Mouse (Mus musculus): ENCODE measurements around the gene Scaf4.

DNA sequence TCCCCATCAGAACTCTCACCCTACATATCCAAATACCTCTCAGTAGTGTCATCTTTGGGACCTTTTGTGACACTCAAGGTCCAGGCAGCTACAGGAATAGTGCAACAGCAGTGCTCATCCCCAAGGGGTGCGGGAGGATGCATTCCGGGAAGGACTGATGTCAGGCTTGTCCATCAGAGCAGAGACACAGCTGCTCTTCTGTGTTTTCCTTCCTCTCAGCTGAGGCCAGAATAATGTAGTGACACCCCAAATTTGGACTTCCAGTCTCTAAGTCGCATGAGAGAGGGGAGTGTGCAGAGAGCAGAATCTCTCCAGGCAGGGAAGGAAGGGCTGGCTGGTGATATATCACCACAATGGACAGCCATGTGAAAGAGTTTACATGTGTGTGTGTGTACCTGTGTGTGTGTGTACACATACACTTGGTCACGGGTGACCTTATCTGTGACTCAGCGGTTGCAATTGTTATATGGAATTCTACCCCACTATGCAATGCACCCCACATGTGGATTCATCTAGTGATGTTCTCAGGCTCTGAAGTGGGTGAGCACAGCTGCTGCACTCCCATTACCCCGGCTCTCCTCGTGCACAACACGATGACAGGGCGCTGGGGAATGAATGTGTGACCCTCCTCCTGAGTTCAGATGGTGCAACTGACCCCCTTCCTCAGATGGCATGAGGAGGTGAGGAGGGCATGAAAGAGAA, 19.1 kb upstream of the Scaf4 start:
- no peak for TF ChIP-seq CTCF (IDR thresholded peaks at IDR 0.05; ENCODE audit: borderline replicate concordance, control insufficient read depth, extremely low read depth, insufficient read depth, low read length, poor library complexity)
- TF ChIP-seq POLR2A (IDR thresholded peaks at IDR 0.05; ENCODE audit: control insufficient read depth, extremely low read depth, insufficient read depth, low read length, poor library complexity), result no peak
